Mouse (Mus musculus) left cerebral cortex, postnatal 14 days (tissue): ENCODE measurements around the gene Rnf149. TPM values are rescaled to one million over a fixed set of nuclear protein-coding genes. Genes with fewer than 3 reads are reported as not detected.

ENCODE experiments used
- DNase-seq, 2 experiments: peaks; one replicate each; pipeline ENCODE4 v3.0.0; 2021 to 2022; ENCODE audit warnings: low spot score in 2 of 2, mixed read lengths in 1 of 2
- intact Hi-C: fragments of 180-260 bp; cut with DNase I; formaldehyde crosslinking; loops from one replicate; pipeline ENCODE4 v1.15.1; 2025
- total RNA-seq, 2 experiments: library from RNA; stranded (reverse); gene quantifications; 2 replicates each; pipeline ENCODE4 v1.2.3; 2021

The Rnf149 gene
- total RNA-seq, 2 experiments from 2014 or later = 24.3 to 29.3 TPM

DNA sequence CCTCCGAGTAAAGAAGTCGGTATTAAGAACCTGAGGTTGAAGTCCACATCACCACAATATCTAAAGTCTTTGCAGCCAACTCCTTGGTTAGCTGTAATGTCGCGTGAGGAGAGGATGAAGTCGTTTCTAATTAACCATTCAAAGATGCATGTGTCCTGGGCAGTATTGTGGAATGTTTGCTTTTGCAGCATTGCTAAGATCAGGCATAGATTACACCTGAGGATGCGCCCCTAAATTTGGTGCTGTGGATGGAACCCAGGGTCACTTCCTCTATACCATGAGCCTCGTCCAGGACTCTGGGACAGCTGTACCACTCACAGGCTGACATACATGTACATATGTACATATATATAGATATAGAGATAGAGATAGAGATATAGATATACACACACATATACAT is 40.5 kb downstream of the Rnf149 start:
- no peak for DNase-seq
- intact Hi-C loops = no loop called here

DNA sequence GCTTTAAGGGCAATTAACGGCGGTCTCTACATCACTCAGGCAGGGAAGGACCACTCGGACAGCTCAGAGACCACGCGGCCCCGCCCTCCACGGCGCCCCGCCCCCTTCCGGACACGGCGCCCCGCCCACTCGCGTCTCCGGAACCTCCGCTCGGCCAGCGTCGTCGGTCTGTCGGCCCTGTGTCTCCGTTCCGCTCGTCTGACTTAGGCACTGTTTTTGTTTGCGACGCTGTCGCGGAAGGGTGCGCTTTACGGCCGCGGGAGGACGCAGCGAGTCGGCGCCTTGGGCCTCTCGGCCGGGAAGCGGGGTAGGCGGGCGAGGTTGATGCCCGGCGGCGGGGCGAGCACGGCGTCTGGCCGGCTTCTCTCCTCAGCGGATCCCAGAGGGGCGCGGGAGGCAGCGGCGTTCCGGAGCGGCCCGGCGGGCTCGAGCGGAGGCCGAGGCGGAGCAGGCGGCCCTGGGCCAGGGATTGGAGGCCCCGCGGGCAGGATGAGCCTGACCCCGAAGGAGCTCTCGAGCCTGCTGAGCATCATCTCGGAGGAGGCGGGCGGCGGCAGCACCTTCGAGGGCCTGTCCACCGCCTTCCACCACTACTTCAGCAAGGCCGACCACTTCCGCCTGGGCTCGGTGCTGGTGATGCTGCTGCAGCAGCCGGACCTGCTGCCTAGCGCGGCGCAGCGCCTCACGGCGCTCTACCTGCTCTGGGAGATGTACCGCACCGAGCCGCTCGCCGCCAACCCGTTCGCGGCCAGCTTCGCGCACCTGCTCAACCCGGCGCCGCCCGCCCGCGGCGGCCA is 41.5 kb downstream of the Rnf149 start:
- intact Hi-C loops = no loop called here
- DNase-seq = peak; percentile 99

DNA sequence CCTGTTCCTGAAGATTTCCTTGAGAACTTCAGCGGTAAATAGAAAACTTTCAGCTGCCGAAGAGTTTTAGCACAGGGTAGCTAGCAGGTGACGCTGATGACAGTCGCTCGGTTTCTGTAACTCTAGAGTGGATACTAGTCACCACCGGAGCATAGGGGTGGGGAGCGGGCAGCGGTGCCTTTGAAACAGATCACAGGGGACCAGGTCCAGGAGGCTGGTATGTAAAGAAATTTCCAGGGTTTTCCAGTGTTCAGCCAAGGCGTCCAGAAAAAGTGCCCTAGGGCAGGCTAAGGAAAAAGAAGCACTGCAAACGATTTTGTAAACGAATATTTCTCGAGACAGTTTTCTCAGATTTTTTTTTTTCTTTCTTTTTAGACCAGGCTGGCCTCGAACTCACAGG is 42.4 kb downstream of the Rnf149 start, which contains the start of gene Cnot11:
Gene Cnot11 (plus strand): TSS at position 162 of the 400 bp plus-strand sequence.
- no peak for DNase-seq
- intact Hi-C loops = no loop called here

DNA sequence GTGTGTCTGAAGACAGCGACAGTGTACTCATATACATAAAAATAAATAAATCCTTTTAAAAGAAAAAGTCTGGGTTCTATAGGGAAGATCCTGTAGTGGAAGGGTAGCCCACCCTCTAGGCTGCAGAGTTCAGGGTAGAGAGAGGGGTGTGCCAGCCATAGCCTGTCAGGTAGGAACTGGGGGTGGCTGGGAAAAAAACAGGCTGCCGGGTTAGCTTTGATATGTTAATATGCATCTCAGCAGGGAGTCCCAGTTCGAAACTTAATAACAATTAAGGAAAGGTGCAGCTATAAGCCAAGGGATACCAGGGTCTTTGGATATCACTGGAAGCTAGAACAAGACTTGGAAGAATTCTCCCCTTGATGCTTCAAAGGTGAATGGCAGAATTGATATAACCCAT is 43.3 kb downstream of the Rnf149 start:
- no peak for DNase-seq
- intact Hi-C loops = no loop called here

- intact Hi-C loops = no loop called here
- no peak for DNase-seq
Observed at GRCm38 (mm10) chr1:39531036-39531435, 46.2 kb downstream of the Rnf149 start.

DNA sequence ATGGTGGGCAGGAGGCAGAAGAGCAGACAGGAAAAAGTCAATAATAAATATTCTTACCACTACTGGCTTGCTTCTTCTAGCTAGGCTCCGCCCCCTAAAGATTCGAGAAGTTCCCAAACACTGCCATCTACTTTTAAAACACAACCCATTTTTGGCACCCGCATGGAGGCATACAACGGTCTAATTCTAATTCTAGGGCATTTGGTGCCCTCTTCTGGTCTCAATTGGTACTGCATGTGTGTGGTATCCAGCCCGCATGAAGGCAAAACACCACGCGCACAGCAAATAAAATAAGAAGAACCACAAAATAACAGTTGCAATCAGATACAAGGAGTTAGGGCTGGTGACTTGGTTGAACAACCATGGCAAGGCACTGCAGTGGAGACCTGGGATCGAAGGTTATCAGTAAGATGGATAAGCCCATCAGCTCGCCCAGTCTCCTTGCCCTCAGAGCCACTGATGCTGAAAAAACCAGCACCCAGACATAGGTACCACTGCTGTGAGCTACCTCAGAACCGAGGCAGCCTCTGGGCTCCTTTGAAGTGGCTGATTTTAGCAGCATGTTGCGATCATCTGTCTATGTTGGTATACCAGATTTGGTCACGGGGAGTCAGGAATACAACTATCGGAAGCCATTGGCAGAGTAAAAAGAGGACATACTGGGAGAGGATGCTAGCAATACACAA is 46.8 kb downstream of the Rnf149 start:
- DNase-seq = peak; percentile 88 to 90
- intact Hi-C loops = no loop called here

DNA sequence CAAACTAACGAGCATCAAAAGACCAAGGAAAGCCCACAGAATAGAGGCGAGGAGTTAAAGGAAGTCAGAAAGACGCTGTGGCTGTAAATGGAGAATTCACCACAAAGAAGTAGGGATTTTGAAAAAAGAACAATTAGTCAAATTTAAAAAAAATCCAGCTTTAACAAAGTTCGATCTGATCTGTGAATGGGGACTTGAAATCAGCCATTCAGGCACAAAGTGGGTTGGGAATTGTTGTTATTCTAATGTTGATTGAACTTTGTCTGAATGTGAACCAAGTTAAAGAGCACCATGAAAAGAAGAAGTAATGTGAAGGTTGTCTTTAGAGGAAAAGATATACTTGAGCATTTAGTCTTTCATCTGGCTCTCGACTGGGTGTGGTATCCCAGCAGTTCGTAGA is 48.9 kb downstream of the Rnf149 start:
- DNase-seq = no peak
- intact Hi-C loops = no loop called here

- intact Hi-C loops = no loop called here
- peak; percentile 71 to 80 for DNase-seq
Observed at GRCm38 (mm10) chr1:39527432-39527831, 49.8 kb downstream of the Rnf149 start.

- no peak for DNase-seq
- intact Hi-C loops = no loop called here
Observed at GRCm38 (mm10) chr1:39526371-39527167, 50.6 kb downstream of the Rnf149 start.

DNA sequence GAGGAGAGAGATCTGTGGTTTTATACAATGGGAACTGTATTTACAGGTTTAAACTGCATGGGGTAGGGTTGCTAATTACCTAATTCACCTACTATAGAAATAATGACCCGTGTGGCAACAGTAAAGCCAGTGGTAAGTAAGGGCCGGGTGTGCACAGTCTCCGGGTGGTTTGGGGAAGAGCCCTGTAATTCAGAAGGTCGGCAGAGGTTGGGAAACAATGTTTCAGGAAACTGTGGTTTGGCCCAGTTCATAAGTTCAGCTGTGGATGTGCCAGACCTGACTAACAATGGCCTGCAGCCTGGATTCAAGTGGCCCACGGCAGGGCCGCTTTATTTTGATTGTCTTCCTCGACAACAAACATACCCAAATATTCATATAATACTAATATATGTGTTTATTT is 51.4 kb downstream of the Rnf149 start:
- DNase-seq = no peak
- intact Hi-C loops = loop anchor here (2.0 kb wide), 1 partner anchor 525 kb away; no protein-coding TSS in a partner anchor

GRCm38 (mm10) chr1:39522519-39522918 is 54.7 kb downstream of the Rnf149 start:
- intact Hi-C loops = loop anchor here (5.0 kb wide), 1 partner anchor 130 kb away; no protein-coding TSS in a partner anchor
- DNase-seq = peak; percentile 57 to 58

DNA sequence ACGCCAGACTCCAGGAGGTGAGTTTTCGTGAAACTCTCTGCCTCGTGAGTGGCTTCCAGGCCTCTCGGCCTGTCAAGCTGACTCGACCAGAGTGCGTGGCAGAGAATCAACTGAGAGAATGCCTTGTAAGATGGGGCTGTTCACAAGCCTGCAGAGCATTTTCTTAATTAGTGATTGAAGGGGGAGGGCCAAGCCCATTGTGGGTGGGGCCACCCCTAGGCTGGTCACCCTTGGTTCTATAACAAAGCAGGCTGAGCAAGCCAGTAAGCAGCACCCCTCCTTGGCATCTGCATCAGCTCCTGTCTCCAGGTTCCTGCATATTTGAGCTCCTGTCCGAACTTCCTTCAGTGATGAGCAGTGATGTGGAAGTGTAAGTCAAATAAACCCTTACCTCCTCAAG is 55.9 kb downstream of the Rnf149 start:
- intact Hi-C loops = loop anchor here (5.0 kb wide), 1 partner anchor 129 kb away; no protein-coding TSS in a partner anchor
- DNase-seq = no peak

DNA sequence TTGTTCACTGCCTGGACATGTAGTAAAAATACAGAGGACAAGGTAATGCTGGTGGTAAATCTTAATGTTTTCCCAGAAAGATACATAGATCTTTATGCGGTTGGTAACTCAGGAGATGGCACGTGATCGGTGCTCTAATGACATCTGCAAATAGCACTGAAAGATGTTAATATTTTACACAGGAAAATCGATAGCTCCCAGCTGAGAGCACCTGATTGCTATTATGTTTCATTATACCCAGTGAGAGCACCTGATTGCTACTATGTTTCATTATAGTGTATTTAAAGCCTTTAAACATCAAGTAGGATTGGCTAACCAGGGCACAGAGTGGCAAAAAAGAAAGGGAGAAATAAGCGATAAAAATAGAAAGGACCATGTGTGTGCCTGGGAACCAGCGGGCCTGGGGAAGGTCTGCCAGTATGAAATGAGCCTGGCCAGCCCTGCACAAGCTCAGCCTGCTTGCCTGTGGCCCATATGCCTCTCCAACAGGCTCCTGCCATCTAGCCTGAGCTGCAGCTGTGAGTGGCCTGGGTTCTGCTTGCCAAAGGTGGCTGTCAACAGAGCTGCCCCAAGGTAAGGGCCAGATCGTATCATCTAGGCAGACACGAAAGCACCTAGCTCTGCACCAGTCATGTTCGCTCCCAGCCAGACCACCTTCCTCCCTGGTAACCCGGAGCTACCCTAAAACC is 61.8 kb downstream of the Rnf149 start:
- no peak for DNase-seq
- intact Hi-C loops = no loop called here

- no peak for DNase-seq
- intact Hi-C loops = no loop called here
Observed at GRCm38 (mm10) chr1:39512183-39512582, 65.0 kb downstream of the Rnf149 start.

DNA sequence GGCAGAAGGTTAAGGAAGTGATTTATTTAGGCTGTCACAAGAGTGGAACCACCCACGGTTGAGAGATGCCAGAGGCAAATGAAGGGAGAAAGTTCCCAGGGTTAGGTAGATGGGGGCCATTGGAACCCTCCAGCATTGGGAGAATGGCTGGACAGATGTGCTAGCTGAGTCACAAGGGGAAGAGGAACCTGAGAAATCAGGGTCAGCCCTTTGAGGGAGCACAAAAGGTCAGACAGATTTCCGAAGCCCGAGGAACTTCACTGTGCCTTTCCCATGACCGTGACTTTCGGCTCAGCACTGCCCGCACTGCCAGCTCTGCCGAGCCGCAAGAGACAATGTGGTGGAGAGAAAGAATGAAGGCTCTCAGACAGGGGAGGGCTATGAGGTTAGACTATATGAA is 65.4 kb downstream of the Rnf149 start:
- intact Hi-C loops = no loop called here
- no peak for DNase-seq

DNA sequence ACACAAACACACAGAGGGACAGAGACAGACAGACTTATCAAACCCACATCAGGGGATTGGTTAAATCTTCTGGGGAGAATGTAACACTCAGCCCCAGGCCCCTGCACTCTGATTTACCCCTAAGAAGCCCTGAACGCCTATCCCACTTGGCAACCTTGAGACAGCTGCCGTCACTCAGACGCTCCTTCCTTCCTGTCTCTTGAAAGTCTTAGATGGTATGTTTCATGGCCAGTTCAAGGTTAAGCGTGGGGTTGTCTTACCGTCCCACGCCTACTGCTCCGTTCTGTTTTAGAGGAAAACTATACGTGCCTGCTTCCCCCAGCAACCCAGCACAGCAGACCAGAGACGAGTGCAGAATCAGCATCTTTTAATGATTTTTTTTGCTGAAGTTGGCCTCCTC is 71.6 kb downstream of the Rnf149 start:
- intact Hi-C loops = no loop called here
- no peak for DNase-seq

- intact Hi-C loops = loop anchor here (5.0 kb wide), 1 partner anchor 112 kb away; no protein-coding TSS in a partner anchor
- peak; percentile 51 to 56 for DNase-seq
Observed at GRCm38 (mm10) chr1:39504261-39504660, 72.9 kb downstream of the Rnf149 start.

GRCm38 (mm10) chr1:39502817-39503633 is 74.2 kb downstream of the Rnf149 start:
- intact Hi-C loops = loop anchor here (5.0 kb wide), 1 partner anchor 111 kb away; no protein-coding TSS in a partner anchor
- peak; percentile 34 to 50 for DNase-seq
